Mouse (Mus musculus): ENCODE results near the gene Cyfip1.

The Cyfip1 gene

GRCm38 (mm10) chr7:55841445-55841844, at the start of gene Cyfip1:
Gene Cyfip1 (plus strand): TSS chr7:55841745.
- no peak for DNase-seq (ENCODE audit: extremely low spot score, low spot score)

GRCm38 (mm10) chr7:55792280-55792679, 49.3 kb upstream of the Cyfip1 start:
- no peak for DNase-seq (ENCODE audit: extremely low spot score, low spot score)

GRCm38 (mm10) chr7:55793236-55793951, 48.2 kb upstream of the Cyfip1 start:
- DNase-seq (ENCODE audit: extremely low spot score, low spot score), result peak; percentile 15

GRCm38 (mm10) chr7:55793952-55794603, 47.5 kb upstream of the Cyfip1 start, which contains the start of gene Tubgcp5:
Gene Tubgcp5 (plus strand): TSS chr7:55794154.
- DNase-seq (ENCODE audit: extremely low spot score, low spot score), result peak; percentile 97

- DNase-seq (ENCODE audit: extremely low spot score, low spot score), result no peak
Measured at GRCm38 (mm10) chr7:55799981-55800380, 41.6 kb upstream of the Cyfip1 start.

GRCm38 (mm10) chr7:55809967-55810366, 31.6 kb upstream of the Cyfip1 start:
- no peak for DNase-seq (ENCODE audit: extremely low spot score, low spot score)

GRCm38 (mm10) chr7:55824468-55824867, 17.1 kb upstream of the Cyfip1 start:
- DNase-seq (ENCODE audit: extremely low spot score, low spot score), result no peak

GRCm38 (mm10) chr7:55827551-55827950, 14.0 kb upstream of the Cyfip1 start:
- DNase-seq (ENCODE audit: extremely low spot score, low spot score), result no peak

- DNase-seq (ENCODE audit: extremely low spot score, low spot score), result no peak
Measured at GRCm38 (mm10) chr7:55836877-55837276, 4.7 kb upstream of the Cyfip1 start.

GRCm38 (mm10) chr7:55841977-55842503, 495 bp downstream of the Cyfip1 start:
- peak; percentile 88 for DNase-seq (ENCODE audit: extremely low spot score, low spot score)

- DNase-seq (ENCODE audit: extremely low spot score, low spot score), result peak; percentile 62
Measured at GRCm38 (mm10) chr7:55842504-55843152, 1.1 kb downstream of the Cyfip1 start.

GRCm38 (mm10) chr7:55846606-55847312, 5.2 kb downstream of the Cyfip1 start:
- DNase-seq (ENCODE audit: extremely low spot score, low spot score), result no peak

GRCm38 (mm10) chr7:55849948-55850571, 8.5 kb downstream of the Cyfip1 start:
- DNase-seq (ENCODE audit: extremely low spot score, low spot score), result no peak

GRCm38 (mm10) chr7:55852787-55853186, 11.2 kb downstream of the Cyfip1 start:
- DNase-seq (ENCODE audit: extremely low spot score, low spot score), result no peak

- DNase-seq (ENCODE audit: extremely low spot score, low spot score), result no peak
Measured at GRCm38 (mm10) chr7:55855597-55855996, 14.1 kb downstream of the Cyfip1 start.

- no peak for DNase-seq (ENCODE audit: extremely low spot score, low spot score)
Measured at GRCm38 (mm10) chr7:55856741-55857140, 15.2 kb downstream of the Cyfip1 start.

- no peak for DNase-seq (ENCODE audit: extremely low spot score, low spot score)
Measured at GRCm38 (mm10) chr7:55857729-55858128, 16.2 kb downstream of the Cyfip1 start.

GRCm38 (mm10) chr7:55858836-55859517, 17.4 kb downstream of the Cyfip1 start:
- DNase-seq (ENCODE audit: extremely low spot score, low spot score), result no peak

GRCm38 (mm10) chr7:55859518-55859872, 17.9 kb downstream of the Cyfip1 start:
- no peak for DNase-seq (ENCODE audit: extremely low spot score, low spot score)

- DNase-seq (ENCODE audit: extremely low spot score, low spot score), result no peak
Measured at GRCm38 (mm10) chr7:55859956-55860355, 18.4 kb downstream of the Cyfip1 start.

Measured in neural tube, embryonic 10.5 days (tissue).